ENCODE assay signal across 10 mouse cellular contexts in the genomic region with DNA sequence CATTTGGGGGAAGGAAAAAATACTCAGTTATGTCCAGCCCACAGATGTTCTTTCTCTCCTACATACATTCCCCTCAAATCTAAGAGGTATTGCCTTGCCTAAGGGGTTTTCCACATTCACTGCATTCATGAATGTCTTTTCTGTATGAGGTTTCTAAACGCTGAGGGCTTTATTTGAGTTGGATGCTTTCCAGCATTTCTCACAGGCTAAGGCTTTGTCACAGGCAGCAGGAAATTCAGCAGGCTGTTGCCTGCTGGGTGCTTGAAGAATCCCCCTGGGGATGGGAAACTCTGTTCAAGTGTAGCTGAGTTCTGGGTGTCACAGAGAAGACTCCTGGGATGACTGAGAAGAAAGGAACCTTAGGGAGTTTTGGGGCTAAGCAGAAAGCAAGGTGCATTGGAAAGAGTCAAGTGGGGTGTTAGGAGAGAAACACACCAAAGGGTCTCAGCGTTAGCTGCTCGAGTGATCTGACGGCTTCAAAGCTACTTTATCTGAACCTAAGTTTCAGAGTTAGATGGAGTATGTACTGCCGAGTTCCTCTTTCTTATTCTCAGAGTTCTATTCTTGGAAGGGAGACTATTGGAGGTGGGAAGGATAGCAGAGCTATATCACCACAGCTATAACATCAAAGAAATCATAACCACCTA. TPM values are rescaled to one million over a fixed set of nuclear protein-coding genes. Genes with fewer than 3 reads are reported as not detected.
DNase-seq lines count a peak whose midpoint lies in the region; ATAC-seq lines count a peak whose summit lies in the region.
"Had no signal": no experiment of that assay in that cellular context is flagged by ENCODE, and none has a peak within 500 bp of the region (broad histone marks: within the 10 kb centered on the region; RNA-seq: fewer than 3 reads in every experiment).

No protein-coding gene starts in this region.

- 76% methylated on average over 5 of the region's 5 CpGs for WGBS in forebrain, embryonic 12.5 days
- WGBS in forebrain, embryonic 11.5 days, result 77% methylated on average over 5 of the region's 5 CpGs
- 50% methylated on average over 5 of the region's 5 CpGs for WGBS in limb, embryonic 15.5 days

- H3K4me3 ChIP-seq in forebrain, embryonic 12.5 days (replicated peaks), result no peak overlapping the region
- no peak overlapping the region for H3K4me3 ChIP-seq in forebrain, embryonic 11.5 days (ENCODE audit: low read depth, low read length)
- H3K4me3 ChIP-seq in limb, embryonic 15.5 days, result no peak overlapping the region
- H3K4me3 ChIP-seq: myocyte had no signal

- H3K27me3 ChIP-seq in forebrain, embryonic 12.5 days, result no peaks in the 10 kb centered on the region
- H3K27me3 ChIP-seq in forebrain, embryonic 11.5 days (ENCODE audit: control insufficient read depth, insufficient read depth, low read length), result no peaks in the 10 kb centered on the region
- no peaks in the 10 kb centered on the region for H3K27me3 ChIP-seq in limb, embryonic 15.5 days

- H3K36me3 ChIP-seq in forebrain, embryonic 12.5 days (replicated peaks), result no peaks in the 10 kb centered on the region
- H3K36me3 ChIP-seq in forebrain, embryonic 11.5 days (ENCODE audit: control insufficient read depth, insufficient read depth, low read length), result no peaks in the 10 kb centered on the region
- H3K36me3 ChIP-seq in limb, embryonic 15.5 days, result no peaks in the 10 kb centered on the region

- ATAC-seq in forebrain, embryonic 12.5 days (ENCODE audit: low FRiP score), result no peak; the same call in 1 of the 2 replicates
- ATAC-seq in forebrain, embryonic 11.5 days (replicated peaks; ENCODE audit: low FRiP score), result no peak
- ATAC-seq in granulocyte monocyte progenitor cell, adult 5-6 weeks (replicated peaks; ENCODE audit: poor library complexity, severe bottlenecking), result 0 out of 2 replicates have a peak, but pooled peaks have one; percentile 38
- no peak for ATAC-seq in limb, embryonic 15.5 days (ENCODE audit: insufficient number of reproducible peaks, low FRiP score, low TSS enrichment, low read depth)
- no peak for ATAC-seq in frontal cortex, adult (ENCODE audit: low TSS enrichment)

- no peaks in the 10 kb centered on the region for H3K9me3 ChIP-seq in forebrain, embryonic 12.5 days
- no peaks in the 10 kb centered on the region for H3K9me3 ChIP-seq in forebrain, embryonic 11.5 days (ENCODE audit: control insufficient read depth, low read length)
- no peaks in the 10 kb centered on the region for H3K9me3 ChIP-seq in limb, embryonic 15.5 days

- H3K4me1 ChIP-seq in forebrain, embryonic 12.5 days, result peaks cover 5% of the 10 kb centered on the region; the same call in 1 of the 2 replicates
- no peaks in the 10 kb centered on the region for H3K4me1 ChIP-seq in forebrain, embryonic 11.5 days (replicated peaks; ENCODE audit: control insufficient read depth, insufficient read depth, low read length)
- H3K4me1 ChIP-seq in limb, embryonic 15.5 days, result peaks cover 10% of the 10 kb centered on the region

- no peak overlapping the region for H3K9ac ChIP-seq in forebrain, embryonic 12.5 days
- H3K9ac ChIP-seq in forebrain, embryonic 11.5 days (ENCODE audit: low read length), result no peak overlapping the region
- no peak overlapping the region for H3K9ac ChIP-seq in limb, embryonic 15.5 days

- H3K27ac ChIP-seq in forebrain, embryonic 12.5 days, result 0 out of 2 replicates have a peak overlapping the region, but pooled peaks have one; percentile 9
- no peak overlapping the region for H3K27ac ChIP-seq in forebrain, embryonic 11.5 days (ENCODE audit: low read depth, low read length)
- H3K27ac ChIP-seq in limb, embryonic 15.5 days, result peak overlapping the region; percentile 67

- no peak for DNase-seq in forebrain, embryonic 11.5 days (ENCODE audit: low spot score)
- peak; percentile 64 for DNase-seq in 416B (ENCODE audit: low read depth)
- no peak for DNase-seq in spleen, postnatal 10 days (ENCODE audit: low spot score in 2 of 2)
- DNase-seq in testis, postnatal 10 days (ENCODE audit: low spot score), result no peak
- DNase-seq: cerebellum, adult 11-12 months had no signal

- no peak overlapping the region for H3K4me2 ChIP-seq in forebrain, embryonic 12.5 days
- H3K4me2 ChIP-seq in forebrain, embryonic 11.5 days (ENCODE audit: low read depth, low read length, severe bottlenecking), result no peak overlapping the region
- no peak overlapping the region for H3K4me2 ChIP-seq in limb, embryonic 15.5 days

RNA-seq across cellular contexts. Expression of a gene that starts 14.2 kb away (rescaled TPM):
- 10.7 and 11.0 TPM in 2 replicates for polyA plus RNA-seq in forebrain, embryonic 12.5 days (2016; fragmentation: Nextera tagmentation; extraction: Ambion mirVana)
- 10.1 and 10.4 TPM in 2 replicates for polyA plus RNA-seq in forebrain, embryonic 11.5 days (2014; fragmentation: Nextera tagmentation; extraction: Ambion mirVana)
- 12.4 and 14.1 TPM in 2 replicates for total RNA-seq in granulocyte monocyte progenitor cell, adult 5-6 weeks (2014; fragmentation: Nextera tagmentation)
- total RNA-seq in granulocyte monocyte progenitor cell, adult 5-6 weeks (2017), result 6.4 and 7.3 TPM in 2 replicates
- 4.4 and 4.7 TPM in 2 replicates for polyA plus RNA-seq in limb, embryonic 15.5 days (2015; fragmentation: Nextera tagmentation; extraction: Ambion mirVana)

RNA-seq across cellular contexts. Expression of a gene that starts 54.5 kb away (rescaled TPM):
- polyA plus RNA-seq in forebrain, embryonic 12.5 days (2016; fragmentation: Nextera tagmentation; extraction: Ambion mirVana), result 213 and 223 TPM in 2 replicates
- 209 and 217 TPM in 2 replicates for polyA plus RNA-seq in forebrain, embryonic 11.5 days (2014; fragmentation: Nextera tagmentation; extraction: Ambion mirVana)
- total RNA-seq in granulocyte monocyte progenitor cell, adult 5-6 weeks (2014; fragmentation: Nextera tagmentation), result 28.1 and 32.6 TPM in 2 replicates
- 34.1 and 34.9 TPM in 2 replicates for total RNA-seq in granulocyte monocyte progenitor cell, adult 5-6 weeks (2017)
- polyA plus RNA-seq in limb, embryonic 15.5 days (2015; fragmentation: Nextera tagmentation; extraction: Ambion mirVana), result 219 and 230 TPM in 2 replicates
